Mouse (Mus musculus): Measurements from ENCODE around the gene Adora3. TPM values are rescaled to one million over a fixed set of nuclear protein-coding genes. Genes with fewer than 3 reads are reported as not detected.
A peak's percentile ranks its signal among the peaks of the same experiment; 100 is the strongest.
"Not testable (repeated sequence)": the region's sequence is repeated elsewhere in the genome, so short reads cannot be mapped to it uniquely, and the experiment has no call there.

Adora3 gene
- total RNA-seq, 2 experiments from 2014 or later, result not detected

DNA sequence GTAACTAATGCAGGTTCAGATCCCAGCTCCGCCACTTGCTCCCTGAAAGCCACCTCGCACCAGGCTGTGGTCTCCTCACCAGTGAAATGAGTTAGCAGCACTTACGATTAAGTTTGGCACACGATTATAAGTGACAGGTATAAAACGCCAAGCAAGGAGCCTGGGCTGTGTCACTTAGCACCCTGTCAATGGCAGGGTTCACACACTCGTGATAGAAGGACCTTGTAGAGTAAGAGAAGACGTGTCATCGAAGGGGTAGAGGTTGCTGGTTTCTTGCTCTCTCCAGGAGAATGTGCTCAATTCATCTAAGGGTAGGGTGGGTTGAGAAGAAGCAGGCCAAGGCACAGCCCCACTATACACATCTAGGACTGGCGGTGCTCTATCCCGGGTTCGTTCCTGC, 28.2 kb downstream of the Adora3 start:
- ATAC-seq (replicated peaks; ENCODE audit: low FRiP score, low TSS enrichment, poor library complexity, severe bottlenecking), result no peak

DNA sequence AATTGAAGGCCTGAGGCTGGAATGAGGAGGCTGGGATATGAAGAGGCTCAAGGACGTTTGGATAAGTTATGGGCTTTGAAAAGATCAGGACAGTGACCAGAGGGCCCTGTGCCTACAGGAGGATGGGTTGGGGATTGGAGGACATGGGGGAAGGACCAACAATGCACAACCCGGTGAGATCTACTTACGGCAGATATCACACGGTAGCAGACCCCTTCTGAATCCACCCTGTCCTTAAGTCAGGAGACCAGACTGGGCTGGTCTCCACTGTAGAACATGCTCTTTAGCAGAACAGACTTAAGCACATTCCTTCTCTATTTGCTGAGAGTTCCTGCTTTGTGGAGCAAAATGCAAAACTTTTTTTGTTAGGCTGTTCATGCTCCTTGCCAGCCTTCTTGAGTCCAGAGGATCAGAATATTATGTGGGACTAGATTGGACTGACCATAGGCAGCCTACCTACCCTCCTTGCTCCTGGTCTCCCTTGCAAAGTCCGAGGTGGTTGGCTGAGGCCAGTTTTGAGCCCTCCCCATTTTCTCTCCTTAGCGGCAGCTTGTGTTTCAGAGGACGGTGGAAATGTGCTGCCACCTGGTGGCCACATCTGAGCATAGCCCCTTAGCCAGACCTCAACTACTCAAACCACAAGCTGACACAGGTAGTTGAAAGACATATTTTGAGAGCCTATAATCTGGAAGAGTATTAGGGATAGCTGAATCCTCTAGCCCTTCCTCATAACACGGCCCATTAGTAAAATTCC, 28.9 kb downstream of the Adora3 start:
- ATAC-seq (replicated peaks; ENCODE audit: low FRiP score, low TSS enrichment, poor library complexity, severe bottlenecking), result peak; percentile 69

DNA sequence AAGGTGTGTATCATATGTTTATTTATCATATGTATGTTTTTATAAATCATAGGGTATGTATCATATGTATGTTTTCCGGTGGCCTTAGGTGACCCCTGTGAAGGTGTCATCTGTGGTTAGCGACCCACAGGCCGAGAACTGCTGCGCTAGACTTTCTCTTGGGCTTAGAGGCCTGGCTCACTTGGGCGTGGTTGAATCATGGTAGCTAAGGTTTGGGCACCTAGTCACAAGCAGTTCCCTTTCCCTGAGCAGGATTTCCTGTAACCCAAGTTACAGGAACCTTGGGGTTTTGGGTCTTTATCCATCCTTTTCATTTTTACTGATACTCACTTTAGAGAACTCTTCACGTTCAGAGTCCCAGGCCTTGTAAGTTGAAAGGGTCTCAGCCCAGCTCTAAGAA, 29.6 kb downstream of the Adora3 start:
- ATAC-seq (replicated peaks; ENCODE audit: low FRiP score, low TSS enrichment, poor library complexity, severe bottlenecking), result no peak

DNA sequence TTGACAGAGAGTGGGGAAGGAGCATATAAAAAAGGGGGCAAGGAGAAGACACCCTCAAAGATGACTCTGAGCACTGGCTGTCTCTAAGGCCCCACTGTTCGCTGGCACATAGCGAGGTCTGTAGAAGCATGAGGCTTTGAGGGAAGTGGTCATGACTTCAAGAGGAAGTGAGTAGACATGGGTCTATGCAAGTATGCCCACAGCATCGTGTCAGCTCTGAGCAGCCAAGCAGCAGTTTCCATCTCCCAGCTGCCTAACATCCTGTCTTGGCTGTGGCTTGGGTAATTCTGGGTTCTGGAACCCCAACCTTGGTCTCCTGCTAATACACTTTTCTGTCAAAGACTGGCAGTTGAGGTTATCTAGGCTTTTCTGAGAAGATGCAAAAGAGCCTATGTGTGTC, 30.1 kb downstream of the Adora3 start:
- no peak for ATAC-seq (replicated peaks; ENCODE audit: low FRiP score, low TSS enrichment, poor library complexity, severe bottlenecking)

DNA sequence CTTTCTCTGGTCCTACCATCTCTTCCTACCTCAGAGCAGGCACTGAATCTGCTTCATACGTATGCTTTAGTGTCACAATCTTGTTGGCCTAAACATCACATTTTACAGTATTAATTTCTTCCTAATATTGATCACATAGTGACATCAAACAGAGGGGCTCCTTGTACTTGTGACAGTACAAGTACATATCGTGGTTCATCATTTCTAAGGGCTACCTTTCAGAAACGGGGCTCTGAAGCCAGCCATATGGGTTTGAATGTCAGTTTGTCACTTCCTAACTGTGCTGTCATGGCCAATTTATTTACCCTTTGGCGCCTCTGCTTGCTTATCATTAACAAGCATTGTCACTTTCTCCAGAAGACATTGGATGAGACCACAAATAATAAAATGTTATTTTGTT, 30.8 kb downstream of the Adora3 start:
- no peak for ATAC-seq (replicated peaks; ENCODE audit: low FRiP score, low TSS enrichment, poor library complexity, severe bottlenecking)

DNA sequence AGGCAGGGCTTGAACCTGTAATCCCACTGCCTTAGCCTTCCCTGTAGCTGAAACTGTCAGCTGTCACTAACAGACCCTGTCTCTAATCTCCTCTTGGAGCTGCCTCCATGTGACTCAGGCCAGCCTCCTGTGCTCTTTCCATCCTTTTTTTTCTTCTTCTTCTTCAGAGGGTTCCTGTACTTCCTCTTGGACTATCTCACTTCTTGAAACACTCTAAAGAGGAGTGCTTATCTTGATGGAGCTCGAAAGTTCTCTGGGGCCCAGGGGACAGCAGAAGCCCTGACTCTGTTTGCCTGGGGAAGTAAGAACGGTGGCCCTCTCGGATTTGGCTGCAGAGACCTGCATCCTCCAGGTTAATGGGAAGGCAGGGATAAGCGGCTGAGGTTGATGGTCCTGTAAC, 33.6 kb downstream of the Adora3 start:
- no peak for ATAC-seq (replicated peaks; ENCODE audit: low FRiP score, low TSS enrichment, poor library complexity, severe bottlenecking)

DNA sequence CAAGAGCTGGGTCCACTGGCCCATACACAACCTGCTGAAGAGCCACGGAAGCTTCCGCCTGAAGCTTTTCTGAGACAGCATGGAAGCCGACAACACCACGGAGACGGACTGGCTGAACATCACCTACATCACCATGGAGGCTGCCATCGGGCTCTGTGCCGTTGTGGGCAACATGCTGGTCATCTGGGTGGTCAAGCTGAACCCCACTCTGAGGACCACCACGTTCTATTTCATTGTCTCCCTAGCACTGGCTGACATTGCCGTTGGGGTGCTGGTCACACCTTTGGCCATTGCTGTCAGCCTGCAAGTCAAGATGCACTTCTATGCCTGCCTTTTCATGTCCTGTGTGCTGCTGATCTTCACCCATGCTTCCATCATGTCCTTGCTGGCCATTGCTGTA, 34.1 kb downstream of the Adora3 start:
- no peak for ATAC-seq (replicated peaks; ENCODE audit: low FRiP score, low TSS enrichment, poor library complexity, severe bottlenecking)

DNA sequence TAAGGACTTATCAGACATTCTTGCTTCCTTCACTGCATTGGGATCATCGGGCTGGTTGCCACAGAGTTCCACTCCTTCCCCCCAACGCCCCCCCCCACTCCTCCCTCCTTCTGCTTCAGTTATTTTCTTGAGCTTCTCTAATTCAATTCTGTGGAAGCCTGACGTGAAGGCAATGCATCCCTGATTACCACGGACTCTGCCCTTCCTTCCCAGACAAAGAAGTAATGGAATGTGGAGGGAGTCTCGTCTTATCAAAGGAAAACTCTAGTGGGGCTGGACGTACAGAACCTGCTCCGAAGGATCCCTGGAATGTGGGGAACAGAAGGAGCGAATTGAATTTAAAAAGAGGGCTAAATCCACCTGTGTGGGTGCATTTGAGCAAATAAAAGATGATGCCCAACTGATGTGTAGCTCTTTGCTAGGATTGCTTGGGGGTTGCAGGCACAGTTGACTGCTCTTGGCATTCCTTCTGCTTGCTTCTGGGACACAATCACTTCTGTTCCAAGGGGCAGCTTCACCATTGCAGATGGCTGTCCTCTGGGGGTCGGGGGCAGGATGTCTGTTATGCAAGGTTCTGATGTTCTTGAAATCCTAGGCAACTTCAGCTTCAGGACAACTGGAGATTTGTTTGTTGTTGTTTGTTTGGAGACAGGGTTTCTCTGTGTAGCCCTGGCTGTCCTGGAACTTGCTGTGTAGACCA, 37.4 kb downstream of the Adora3 start:
- ATAC-seq (replicated peaks; ENCODE audit: low FRiP score, low TSS enrichment, poor library complexity, severe bottlenecking), result no peak

DNA sequence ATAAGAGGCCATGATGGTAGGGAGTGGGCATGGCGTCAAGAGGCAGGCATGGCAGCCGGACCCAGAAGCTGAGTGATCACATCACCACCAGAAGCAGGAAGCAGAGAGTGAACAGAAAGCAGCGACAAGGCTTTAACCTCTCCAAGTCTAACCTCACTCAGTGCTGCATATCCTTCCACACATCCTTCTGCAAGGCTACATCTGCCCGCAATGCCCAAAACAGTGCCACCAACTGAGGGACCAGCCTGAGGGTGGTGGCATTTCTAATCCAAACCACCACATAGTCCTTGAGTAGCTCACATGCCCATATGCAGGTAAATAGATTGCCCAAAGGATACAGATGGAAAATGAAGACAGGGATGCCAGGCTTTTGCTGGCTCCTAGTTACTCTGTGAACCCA, 38.3 kb downstream of the Adora3 start:
- ATAC-seq (replicated peaks; ENCODE audit: low FRiP score, low TSS enrichment, poor library complexity, severe bottlenecking), result no peak

DNA sequence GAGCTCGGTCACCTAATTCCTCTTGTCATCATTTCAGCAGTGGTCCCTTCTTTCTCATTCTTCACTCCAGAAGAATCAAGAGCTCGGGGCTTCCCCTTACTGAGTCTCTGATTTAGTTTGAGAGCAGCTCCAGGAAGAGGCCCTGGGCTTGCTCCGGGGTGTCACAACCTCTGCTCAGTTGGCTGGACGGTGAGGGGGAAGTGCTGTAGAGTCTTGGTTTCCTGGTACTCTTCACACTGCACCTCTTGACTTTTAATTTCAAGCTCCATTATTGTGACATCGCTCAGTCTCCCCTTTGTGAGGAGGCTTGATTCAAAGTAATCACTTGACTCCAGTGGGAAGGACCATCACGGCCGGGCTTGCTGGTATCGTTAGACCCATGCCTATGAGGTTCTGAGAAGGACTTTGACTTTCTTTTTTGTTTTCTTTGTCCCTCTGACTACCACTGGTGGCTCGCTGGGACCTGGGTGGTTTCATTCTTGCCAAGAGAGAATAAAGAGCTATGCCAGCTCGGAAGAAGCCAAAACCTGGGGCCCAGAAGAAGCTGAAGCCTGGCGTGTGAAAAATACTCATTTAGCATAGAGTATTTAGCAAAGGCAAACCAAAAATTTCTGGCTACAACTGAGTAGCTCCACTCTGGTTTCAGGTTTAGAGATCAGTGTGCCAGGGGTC, 40.0 kb downstream of the Adora3 start:
- no peak for ATAC-seq (replicated peaks; ENCODE audit: low FRiP score, low TSS enrichment, poor library complexity, severe bottlenecking)

DNA sequence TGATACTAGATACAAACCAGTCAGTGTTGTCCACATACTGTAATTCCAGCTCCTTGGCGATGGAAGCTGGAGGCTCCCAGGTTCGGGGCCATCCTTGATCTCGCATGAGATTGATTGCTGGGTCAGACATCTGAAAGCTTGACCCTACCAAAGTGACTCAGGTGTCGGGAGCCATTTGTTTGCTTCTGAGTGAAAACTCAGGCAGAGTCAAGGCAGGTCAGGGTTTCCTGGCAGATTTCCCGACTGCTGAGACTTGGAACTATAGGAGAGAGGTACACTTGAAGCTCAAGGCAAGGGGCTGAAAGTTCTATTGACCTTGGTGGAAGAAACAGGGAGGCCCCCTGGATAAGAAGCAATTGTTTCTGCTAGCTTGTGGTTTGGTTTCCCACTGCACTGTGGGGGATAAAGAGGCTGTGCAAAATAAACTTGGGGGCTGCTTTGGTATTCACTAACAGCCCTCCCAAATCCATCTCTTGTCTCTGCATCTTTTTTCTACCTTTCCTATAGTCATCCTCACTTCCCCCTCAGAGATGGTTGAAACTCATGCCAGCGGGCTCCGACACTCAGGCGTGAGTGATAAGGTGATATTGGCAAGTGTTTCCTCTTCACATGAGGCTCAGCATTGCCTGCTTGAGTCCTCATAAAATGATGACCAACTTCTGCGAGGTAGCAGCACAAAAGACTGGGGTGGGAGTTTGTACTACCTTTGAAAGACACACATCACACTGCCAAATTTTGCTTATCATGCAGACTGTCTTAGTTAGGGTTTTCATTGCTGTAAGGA, 41.6 kb downstream of the Adora3 start:
- 0 out of 2 replicates have a peak, but pooled peaks have one; percentile 20 for ATAC-seq (replicated peaks; ENCODE audit: low FRiP score, low TSS enrichment, poor library complexity, severe bottlenecking)

DNA sequence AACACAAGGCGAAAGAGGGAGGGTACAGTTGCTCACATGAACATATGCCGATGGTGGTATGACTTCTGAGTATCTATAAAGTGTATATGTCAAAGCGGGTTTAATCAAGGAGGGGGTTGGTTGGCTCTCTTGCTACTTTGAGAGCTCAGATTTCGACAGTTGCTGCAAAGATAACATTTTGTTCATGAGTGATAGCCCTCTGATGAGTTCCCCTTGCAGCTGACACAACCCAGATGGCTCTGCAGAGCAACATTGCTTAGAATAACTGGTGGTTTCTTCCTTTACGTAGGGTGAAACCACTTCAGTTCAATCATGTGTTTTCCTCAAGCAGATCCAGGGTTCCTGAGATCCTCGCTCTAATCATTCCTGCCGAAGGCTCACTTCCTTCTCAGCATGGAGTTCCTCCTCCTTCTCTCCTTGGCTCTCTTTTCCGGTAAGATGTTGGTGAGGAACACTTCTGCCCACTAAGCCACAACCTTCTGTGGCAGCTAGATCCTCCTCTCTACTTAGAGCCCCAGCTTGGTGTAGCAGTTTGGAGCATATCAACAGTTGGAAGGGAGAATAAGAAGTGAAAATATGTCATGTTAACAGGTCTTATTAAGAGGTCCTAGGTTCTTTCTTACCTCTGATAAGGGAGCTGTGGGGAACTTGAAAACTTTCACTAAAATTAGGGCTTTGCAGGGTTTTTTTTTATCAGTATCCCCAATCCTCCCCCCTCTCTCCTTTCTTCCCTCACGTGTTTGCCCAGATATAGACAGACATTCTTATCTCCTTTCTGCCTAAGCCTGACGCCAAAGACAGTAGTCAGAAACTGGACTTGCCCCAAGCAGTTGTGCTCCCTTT, 43.4 kb downstream of the Adora3 start:
- peak; percentile 65 for ATAC-seq (replicated peaks; ENCODE audit: low FRiP score, low TSS enrichment, poor library complexity, severe bottlenecking)

DNA sequence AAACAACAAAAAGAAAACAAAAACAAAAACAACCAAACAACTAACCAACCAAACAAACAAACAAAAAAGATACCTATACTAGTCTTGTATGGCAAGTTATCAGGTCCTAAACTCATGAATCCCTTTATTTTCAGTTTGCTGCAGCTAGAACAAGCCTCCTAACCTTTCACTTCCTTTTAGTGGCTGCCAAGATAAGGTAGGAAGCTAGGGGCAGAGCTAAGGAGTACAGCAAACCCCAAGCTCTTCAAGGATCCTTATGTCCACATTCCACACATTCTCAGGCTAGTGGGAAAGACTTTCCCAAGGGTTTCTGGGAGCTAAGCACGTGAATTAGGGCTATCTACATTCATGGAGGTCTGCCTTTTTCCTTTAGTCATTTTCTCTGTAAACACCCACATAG, 44.6 kb downstream of the Adora3 start:
- no peak for ATAC-seq (replicated peaks; ENCODE audit: low FRiP score, low TSS enrichment, poor library complexity, severe bottlenecking)

DNA sequence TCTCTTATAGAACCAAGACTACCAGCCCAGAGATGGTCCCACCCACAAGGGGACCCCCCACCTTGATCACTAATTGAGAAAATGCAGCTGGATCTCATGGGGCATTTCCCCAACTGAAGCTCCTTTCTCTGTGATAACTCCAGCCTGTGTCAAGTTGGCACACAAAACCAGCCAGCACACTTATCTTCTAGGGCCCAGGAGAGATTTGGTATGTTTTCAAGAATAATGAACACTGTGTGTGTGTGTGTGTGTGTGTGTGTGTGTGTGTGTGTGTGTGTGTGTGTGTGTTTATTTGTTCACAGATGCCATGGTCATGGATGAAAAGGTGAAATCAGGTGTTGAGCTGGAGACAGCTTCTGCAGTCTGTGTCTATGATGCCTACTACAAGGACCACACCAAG, 45.8 kb downstream of the Adora3 start:
- ATAC-seq (replicated peaks; ENCODE audit: low FRiP score, low TSS enrichment, poor library complexity, severe bottlenecking), result not testable (repeated sequence)

DNA sequence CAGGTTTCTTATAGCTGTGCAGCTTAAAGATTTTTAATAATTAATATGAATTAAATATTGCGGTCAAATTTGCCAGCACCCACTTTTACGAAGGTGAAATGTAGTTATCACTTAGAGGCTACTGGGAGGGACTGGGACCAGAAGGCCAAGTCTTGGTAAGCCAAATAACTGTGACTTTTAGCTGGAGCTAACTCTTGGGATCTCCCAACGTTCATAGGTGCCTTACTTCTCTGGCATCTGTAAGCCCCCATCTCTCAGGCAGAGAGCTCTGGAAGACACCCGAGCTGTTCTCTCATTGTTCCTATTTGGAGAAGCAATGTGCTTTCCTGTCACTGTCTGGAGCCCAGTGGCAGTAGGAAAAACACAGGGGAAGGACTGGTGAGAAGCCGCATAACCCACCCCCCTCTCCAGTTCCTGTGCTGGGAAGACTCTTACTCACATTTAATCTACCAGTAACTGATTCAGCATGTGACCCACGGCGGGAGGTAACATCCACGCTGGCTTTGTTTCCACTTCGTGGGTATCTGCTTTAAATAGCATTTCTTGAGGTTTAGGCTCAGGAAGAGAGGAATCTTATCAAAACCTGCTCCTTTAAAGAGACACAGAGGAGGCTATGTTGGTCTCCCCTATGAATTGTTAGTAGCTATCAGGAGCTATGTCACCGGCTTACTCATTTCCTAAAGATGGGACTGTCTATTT, 47.1 kb downstream of the Adora3 start:
- ATAC-seq (replicated peaks; ENCODE audit: low FRiP score, low TSS enrichment, poor library complexity, severe bottlenecking), result no peak

DNA sequence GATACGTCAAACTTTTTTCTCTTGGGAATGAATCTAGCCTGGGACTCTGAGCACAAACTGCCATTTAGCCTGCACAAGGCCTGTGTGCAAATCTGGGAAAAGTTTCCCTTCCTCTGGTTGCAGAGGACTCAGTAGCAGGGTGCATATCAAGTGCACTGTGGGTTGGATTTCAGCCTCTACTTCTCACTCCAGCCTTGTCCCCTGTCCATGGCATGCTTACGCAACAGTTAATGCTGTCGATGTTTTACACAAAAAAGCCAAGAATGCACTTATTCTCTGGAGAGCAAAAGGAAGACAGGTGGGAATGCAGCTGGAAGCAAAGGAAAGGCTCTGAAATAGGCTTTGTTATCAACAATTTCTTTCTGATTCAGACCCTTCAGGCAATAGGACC, 47.7 kb downstream of the Adora3 start:
- no peak for ATAC-seq (replicated peaks; ENCODE audit: low FRiP score, low TSS enrichment, poor library complexity, severe bottlenecking)

DNA sequence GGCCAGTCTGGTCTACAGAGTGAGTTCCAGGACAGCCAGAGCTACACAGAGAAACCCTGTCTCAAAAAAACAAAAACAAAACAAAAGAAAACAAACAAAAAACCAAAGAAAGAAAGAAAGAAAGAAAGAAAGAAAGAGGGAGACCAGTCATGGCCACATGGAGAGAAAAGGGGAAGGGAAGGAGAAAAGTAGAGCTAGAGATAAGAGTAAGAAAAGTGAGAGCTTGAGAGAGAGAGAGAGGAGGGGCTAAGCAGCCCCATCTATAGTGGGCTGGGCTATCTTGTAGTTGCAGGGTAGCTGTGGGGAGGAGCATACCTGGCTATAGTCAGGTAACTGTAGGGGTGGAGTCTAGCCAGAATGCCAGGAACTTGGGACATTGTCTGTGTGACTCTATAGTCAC, 50.1 kb downstream of the Adora3 start:
- ATAC-seq (replicated peaks; ENCODE audit: low FRiP score, low TSS enrichment, poor library complexity, severe bottlenecking), result not testable (repeated sequence)

DNA sequence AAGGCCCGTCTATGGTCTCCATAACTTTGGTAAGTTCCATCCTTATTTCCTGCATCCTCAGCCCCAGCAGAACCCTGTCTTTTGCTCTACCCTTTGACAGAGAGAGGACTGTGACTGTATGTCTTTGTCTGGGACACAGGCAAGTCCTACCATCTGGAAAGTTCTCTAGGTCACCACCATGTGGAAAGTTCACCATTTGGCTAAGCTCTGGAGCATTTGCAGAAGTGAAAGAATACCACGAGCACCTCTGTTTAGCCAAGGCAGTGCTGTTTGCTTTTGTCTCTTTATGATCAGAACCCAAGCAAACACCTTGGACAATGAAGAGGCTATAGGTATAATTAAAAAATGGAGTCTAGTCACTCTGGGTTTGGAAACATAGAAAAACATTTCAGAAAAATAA, 51.3 kb downstream of the Adora3 start:
- no peak for ATAC-seq (replicated peaks; ENCODE audit: low FRiP score, low TSS enrichment, poor library complexity, severe bottlenecking)
